Mouse (Mus musculus) brain, adult 2 months (tissue): ENCODE data around the gene Fam171a1.
"Not testable (repeated sequence)": the region's sequence is repeated elsewhere in the genome, so short reads cannot be mapped to it uniquely, and the experiment has no call there.

Experiments
- DNase-seq: peaks from one replicate; pipeline ENCODE4 v3.0.0; 2011; ENCODE audit warnings: low read depth, low spot score

Fam171a1 gene

DNA sequence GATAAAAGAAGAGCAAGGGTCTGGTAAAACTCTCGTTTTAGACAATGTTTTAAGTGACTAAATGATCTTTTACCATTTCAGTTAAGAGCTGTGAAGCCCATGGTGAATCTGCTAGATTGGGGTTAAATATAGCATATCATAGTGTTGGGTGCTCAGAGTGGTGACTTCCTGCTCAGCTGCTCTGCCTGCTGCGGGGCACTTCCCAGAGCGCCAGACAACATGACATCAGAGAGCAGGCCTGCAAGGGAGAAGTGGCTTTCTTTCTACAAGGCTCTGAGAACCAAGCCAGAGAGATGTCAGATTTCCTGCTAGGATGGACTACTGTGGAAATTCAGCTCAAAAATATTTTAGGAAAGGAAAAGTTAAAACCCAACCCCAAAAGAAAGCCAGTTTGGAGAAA is 57.8 kb downstream of the Fam171a1 start:
- DNase-seq: peak; percentile 70

DNA sequence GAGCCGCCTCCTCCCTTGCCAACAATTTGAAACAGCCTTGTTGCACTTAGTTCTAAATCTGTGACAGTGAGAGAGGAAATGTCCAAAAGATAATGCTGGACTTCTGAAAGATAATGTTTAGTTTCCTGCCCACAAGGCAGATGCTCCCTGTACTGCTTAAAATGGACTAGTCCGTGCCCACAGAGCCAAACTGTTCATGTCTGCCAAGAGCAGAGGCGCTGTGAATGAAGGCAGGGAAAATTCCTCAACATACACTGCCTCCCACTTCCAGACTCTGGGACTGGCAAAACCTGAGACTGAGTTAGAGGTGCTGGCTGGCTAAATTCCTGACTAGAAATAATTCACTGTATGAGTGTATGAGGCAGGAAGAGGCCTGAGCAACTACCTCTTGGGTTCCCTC is 58.6 kb downstream of the Fam171a1 start:
- DNase-seq: peak; percentile 96

DNA sequence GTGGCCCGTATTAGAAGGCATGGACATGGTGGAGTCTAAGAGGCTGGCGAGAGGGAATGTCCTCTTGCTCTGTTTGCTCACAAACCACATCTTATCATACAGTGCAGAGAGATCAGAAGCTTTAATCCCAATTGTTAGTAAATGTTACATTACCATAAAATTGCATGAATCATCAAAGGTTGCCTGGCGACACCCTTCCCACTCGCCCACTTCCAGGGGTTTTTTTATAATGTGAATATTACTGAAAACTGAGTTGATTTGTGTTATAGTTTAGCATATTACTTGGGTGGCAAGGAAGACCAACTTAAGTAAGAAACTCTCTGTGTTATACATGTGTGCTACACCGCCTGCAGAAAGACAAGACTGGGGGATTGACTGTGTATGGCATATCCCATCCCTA is 60.9 kb downstream of the Fam171a1 start:
- peak; percentile 58 for DNase-seq

DNA sequence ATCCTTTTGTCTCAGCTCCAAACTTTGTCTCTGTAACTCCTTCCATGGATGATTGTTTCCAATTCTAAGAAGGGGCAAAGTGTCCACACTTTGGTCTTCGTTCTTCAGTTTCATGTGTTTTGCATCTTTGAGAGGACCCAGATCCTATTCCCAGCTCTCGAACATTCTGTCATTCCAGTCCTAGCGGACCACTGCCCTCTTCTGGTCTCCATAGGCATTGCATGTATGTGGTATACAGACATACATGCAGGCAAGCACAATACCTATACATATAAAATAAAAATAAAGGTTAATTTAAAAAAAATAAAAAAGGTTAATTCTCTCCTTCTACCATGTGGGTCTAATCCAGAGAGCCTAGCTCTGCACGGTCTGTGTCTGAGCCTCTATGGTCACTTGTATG is 62.0 kb downstream of the Fam171a1 start:
- DNase-seq: not testable (repeated sequence)

DNA sequence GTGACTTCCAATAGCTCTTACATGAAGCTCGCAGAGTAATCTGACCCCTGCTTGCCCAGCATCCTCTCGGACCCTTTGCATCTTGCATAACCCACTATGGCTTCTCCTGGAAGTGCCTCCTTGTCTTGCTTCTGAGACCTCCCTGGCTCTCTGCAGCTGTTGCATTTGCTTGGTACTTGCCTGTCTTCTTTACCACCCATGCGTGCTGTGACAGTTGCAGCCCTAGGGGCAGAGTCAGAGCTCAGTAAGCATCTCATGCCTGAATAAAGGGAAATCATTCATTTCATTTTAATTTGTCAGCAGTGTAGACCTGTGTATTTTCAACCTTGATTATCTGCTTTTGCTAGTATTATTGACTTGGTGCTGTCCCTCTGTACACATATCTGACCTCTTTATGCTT is 62.7 kb downstream of the Fam171a1 start:
- DNase-seq: no peak

DNA sequence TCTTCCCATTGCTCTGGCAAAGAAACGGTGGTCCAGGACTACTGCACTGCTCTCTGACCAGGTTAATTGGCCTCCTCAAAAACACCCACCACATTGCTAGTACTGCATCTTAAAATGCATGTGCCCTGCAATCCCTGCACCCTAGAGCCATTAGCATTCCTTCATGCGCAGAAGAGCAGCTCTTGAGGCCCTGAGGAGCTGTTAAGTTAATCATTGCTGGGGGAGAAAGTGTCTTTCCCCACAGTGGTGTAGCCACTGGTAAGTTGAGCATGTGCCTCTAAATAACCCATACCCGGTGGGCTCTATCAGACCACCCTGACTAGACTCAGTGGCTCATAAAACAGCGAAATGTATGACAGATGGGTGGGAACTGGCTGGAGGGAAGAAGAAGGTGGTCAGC is 66.5 kb downstream of the Fam171a1 start:
- no peak for DNase-seq

DNA sequence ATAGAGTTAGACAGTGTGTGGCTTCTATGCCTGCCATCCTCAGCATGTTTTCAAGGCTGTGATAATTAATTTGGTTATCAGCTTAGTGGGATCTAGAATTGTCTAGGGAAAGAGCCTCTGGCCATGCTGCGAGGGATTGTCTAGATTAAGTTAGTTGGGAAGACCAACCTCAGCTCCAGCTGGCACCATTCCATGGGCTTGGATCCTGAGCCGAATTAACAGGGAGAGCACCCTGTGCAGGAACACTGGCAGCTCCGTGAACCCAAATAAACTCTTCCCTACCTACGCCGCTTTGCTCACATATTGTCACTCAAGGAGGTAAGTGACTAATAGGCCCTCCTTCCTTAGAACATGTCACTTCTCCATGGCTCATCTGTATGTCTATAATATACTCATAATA is 69.6 kb downstream of the Fam171a1 start:
- DNase-seq: peak; percentile 66

DNA sequence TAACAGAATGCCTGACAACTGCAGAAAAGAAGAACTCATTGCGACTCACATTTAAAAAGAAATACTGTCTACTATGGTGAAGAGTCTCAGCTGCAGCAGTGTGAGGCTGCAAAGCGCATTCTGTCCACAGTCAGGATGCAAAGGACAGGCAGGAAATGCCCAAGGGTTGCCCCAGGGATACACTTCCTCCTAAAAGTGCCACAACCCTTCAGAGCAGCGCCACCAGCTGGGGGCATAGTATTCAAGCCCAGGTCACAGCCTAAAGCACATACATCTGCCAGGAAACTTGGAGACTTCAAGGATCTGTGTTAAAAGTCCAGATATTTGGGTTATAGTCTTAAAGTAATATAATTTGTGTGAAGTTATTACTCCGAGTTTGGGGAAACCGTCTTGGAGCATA is 71.3 kb downstream of the Fam171a1 start:
- no peak for DNase-seq

DNA sequence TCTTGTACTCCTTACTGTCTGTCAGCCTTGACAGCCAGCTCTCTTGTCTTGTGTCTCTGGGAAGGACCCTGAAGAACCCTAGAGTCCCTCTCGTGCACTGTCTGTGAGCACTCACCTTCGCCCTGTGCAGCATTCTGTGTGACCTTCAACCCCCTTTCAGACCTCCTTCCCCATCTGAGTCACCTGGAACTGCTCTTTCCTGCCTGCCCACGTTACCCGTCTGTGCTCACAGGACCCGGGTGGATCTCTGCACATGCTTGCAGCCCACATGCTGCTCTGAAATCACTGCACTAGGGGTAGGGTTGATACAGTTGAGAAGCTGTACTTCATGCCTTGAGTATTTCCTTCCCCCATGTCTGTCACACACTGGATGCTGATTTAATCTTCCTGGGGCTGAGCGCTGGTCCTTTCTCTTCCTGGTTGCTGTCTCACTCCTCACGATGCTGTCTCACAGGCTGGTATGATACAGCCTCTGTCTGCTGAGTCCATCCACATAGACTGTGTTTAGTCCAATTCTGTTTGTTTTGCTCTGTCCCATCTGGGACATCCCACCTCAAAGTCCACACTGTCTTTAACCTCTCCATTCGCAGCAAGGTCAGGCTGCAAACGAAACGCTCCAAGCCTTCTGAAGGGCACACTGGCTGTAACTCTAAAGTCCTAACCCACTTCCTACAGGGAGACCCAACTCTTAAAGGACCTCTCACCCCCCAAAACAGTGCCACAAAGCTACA is 74.9 kb downstream of the Fam171a1 start:
- peak; percentile 72 for DNase-seq

DNA sequence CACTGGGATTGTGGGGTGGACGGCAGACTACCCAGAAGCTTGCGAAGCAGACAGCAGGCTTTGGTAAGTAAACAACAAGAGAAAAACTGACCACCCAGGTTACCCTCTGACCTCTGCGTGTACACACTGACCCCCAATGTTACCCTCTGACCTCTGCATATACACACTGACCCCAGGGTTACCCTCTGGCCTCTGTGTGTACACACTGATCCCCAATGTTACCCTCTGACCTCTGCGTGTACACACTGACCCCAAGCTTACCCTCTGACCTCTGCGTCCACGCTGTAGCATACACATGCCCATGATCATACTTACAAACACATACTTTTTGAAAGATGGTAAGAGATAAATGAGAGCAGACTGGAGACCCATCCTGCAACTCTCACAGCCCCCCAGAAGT is 77.1 kb downstream of the Fam171a1 start:
- DNase-seq: no peak

DNA sequence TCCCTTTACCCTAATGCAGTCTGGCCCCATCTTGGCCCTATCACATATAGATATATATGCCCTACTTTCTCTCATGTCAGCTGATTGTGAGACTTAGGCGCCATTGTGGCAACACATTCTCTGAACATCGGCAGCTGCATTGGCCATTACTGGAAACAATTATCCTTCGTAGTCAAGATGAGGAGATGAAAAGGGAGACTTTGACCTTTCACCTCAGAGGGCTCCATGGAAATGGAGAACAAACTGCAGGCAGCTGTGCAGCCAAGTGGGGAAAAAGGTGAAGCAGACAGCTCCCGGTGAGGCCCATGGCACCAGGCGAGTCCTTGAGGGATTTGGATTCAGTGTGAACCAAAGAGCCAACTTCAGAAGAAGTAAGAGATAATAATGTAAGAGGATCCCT is 81.5 kb downstream of the Fam171a1 start:
- DNase-seq: no peak

DNA sequence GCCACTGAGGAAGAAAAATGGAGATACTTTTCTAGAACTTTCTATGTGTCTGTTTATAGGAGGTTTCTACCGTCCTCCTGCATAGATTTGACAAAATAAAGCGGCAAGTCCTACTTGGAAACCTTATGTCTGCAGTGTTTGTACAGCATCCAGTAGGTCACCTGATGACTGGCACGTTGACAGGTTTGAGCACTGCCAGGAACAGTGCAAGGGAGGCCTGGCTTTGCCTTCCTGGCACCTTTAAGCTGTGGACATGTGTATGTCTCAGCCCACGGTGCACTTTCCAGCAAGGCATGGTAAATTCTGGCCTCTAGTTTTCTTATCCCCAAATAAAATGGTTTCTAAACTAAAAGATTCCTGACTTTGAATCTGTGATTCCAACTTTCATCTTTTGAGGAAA is 86.4 kb downstream of the Fam171a1 start:
- DNase-seq: peak; percentile 64

DNA sequence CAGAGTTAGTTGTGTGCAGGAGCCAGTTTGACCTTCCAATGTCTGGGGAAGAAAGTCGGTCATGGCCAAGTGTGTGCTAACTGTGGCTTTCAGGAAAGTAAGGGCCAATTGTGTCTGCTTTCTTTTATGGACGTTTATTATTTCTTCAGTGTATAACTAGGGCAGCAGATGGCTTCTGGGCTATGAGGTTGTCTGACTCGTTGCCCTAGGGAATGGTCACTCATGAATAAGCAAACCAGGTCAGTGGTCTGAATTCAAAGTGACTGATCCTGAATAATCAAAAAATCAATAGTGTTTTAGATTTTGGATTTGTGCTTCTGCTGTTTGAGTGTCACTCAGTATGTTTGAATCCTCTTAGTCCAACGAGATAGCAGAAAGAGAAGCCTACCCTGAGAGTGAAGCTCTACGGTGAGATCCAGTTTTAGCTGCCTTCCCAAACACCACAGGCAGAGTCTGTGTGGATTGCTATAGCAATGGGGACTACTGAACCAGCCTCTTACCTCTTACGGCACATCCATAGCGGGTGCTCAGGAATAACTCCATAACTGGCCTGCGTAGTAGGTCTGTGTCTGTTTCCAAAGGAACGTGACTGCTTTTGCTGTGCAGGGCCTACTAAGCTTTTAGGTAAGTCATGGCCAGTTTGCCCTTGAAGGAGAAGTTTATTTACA is 93.1 kb downstream of the Fam171a1 start:
- DNase-seq: peak; percentile 23

DNA sequence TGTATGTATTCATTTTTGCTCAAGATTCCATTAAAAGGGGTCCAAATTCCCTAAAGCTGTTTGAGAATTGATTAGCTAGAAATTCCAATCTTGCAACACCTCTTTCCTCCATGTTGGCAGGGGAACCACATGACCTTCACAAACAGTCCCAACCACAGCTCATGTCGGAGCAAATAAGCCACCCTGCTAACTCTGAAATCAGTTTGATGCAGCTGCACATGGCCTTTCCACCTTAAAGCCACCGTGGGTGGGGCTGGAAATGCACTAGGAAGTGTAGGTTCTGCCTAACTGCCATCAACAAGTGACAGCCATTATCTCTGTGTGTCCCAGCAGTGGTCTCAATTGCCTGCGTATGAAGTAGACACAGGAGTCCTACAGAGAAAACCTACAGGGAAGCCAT is 101.5 kb downstream of the Fam171a1 start:
- DNase-seq: no peak

DNA sequence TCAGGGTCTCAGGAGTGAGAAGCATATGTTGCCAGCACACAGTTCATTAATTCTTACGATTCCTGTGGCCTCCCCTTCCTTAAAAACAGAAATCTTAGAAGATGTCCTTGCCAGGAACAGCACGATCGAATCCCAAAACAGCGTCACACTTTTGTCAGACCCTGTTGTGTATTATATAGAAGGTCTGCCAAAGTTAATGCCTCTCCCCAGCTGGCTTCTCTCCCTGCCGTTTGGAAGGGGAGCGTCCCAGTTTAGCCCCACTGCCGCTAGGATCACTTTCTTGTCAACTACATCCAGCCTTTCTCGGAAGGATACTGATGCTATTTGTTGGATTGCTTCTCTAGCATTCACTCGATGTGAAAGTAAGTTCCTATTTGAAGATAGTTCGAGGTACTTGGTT is 102.6 kb downstream of the Fam171a1 start:
- DNase-seq: no peak

DNA sequence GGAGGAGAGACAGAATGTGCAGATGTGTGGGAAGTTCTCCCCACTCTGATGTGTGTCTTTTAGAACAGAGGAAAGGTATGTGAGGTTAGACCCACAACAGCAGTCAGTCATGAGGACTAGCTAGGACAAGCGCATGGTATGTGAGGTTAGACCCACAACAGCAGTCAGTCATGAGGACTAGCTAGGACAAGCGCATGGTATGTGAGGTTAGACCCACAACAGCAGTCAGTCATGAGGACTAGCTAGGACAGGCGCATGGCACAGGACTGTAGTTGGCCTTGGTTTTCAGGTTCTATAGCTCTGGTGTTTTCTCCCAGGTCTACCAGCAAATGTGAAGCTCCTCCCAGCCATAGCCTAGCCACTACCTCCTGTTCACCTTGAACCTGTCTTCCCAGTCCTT is 103.6 kb downstream of the Fam171a1 start:
- DNase-seq: not testable (repeated sequence)

DNA sequence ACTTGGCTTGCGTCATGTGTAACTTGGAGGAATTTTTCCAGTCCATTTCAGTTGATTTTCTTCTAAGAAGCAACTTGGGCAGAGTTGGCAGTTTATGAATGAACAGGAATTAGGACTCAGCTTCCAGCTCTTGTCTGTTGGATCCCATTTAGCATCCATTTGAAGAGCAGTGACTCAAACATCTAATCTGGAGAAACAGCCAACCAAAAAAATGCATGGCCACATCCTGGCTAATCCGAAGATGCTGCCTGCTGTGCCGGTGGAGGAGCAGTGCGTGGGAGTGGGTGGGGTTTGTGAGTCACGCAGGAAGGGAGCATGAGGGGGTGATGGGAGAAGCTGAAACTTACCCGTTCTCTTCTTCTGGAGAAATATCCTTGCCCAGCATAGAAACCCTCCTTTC is 104.2 kb downstream of the Fam171a1 start:
- peak; percentile 94 for DNase-seq

DNA sequence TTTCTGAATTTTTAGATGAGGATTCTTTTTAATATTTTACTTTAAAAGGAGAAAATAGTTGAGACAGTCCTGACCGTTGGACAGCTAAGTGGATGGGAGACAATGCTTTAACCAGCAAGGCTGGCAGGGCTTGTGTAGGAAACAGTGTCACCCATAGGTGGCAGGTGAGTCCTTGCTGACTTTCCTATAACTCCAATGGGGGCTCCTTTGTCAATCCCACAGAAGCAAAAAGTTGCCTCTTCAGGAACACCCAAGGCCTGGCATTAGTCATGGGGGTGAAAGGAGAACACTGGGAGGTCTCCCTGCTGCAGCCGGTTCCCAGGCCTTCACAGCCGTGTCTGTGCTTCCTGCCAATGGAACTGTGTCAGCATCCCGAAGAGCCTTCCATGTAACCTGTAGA is 114.5 kb downstream of the Fam171a1 start:
- DNase-seq: peak; percentile 51

DNA sequence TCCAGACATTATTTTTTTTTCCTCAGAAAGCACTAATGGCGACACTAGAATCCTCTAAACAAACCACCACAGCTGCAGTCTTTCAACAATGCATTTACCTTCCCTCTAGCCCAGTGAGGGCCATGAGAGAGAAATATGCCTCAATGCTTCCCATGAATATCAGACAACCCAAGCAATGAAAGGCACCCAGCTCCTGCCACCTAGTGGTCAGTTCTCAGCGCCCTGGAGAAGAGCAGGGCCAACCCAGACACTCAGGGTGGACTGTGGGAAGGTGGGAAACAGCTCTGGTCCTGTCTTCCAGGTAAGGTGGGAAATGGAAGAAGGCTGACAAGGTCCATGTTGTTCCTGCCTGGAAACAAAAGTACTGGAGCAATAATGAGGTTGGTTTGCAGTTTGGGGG is 115.0 kb downstream of the Fam171a1 start:
- DNase-seq: peak; percentile 84

DNA sequence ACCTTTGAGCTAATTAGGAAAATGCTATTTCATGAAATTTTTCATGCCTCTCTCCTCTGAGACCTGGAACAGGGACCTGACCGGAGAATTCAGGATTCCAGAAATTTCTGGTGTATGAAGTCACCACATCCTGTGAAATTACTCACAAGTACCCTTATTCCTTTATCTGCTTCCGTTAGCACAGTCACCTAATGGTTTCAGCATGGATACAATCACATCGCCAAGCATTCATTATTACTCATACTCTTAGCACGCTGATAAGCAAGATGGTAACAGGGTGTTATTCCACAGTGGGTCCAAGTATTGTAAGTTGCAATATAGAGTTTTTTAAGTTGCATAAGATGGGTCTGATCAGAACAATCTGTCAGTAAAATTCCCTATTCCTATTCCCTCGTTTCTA is 125.2 kb downstream of the Fam171a1 start:
- no peak for DNase-seq

DNA sequence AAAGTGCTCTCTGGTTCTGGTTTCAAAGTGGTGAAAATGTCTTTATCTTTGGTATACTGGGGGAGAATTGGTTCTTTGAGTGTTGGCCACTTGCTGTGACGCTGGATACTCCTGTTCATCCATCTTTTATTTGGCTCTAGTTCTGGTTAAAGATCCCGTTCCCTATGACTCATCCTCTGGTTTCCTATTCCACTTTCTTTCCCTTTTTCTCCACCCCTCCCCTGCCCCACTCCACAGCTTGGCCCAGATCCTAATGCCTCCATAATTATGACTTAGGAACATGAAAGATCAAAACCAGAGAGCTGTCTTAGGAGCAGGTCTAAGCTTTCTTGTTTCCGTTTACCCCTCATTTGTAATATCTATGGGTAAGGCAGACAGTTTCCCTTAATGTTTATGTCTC is 130.2 kb downstream of the Fam171a1 start:
- no peak for DNase-seq

DNA sequence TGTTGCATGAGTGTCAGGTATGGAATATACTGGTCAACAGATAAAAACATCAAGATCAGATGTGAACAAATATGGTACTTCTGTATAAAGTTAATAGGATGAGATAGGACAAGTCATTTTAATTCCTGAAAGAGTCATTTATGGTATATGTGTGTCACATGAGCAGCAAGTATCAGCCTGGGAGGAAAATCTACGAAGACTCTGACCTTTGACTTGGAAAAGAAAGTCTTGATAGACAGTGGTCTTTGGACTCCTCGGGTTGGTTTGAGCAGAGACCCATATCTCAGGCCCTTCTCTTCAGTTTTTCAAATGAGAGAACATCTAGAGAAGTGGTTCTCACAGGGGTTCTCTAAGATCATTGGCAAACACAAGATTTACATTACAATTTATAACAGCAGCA is 137.3 kb downstream of the Fam171a1 start:
- no peak for DNase-seq

DNA sequence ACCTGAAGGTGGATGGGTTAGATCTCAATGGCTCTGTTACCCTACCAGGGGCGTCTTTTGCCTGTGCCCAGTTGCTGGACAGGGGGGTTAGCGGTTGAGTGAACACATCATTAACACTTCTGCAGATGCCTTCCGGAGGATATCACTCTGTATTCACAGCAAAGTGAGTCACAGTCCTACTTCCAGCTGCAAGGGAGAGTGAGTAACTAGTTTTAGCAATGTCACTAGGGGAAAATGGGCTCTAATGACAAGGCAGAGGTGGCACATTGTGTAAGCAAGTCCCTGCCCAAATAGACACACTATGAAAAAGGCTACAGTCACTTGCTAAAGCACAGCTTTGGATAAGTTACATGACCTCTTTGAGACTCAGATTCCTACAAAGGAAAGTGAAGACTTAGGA is 152.4 kb downstream of the Fam171a1 start:
- DNase-seq: peak; percentile 65

DNA sequence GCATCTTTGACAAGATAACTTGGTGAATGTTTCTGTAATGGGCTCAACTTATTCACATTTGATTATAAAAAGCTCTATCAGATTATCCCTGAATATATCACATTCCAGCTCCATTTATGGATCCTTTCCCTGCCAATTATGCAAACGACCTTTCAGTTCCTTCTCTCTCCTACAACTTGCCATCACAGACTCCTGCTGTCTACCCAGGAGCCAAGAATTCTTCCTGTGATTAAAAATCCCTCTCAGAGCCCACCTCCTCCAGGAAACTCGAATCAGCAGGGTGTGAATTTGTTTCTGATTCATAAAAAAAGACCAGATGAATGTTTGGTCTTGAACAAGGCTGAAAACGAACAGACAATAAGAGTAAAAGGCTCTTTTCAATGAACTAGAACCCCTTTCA is 153.9 kb downstream of the Fam171a1 start:
- peak; percentile 69 for DNase-seq
